Mouse (Mus musculus) testis, adult 2 months (tissue): ENCODE results near the gene Dync1i1.

Source experiments
- CTCF ChIP-seq: fragments of 200-500 bp; IDR thresholded peaks from 2 replicates; pipeline ENCODE4 v1.5.1; 2012; ENCODE audit warnings: low read depth, mild to moderate bottlenecking, inconsistent platforms, low read length, moderate library complexity; ENCODE audit not compliant: control insufficient read depth, insufficient read depth, insufficient replicate concordance
- POLR2A ChIP-seq: fragments of 200-500 bp; IDR thresholded peaks from 2 replicates; pipeline ENCODE4 v1.6.1; 2012; ENCODE audit warnings: low read depth, mild to moderate bottlenecking, inconsistent platforms, low read length, moderate library complexity; ENCODE audit not compliant: control insufficient read depth

GRCm38 (mm10) chr6:5750079-5750711 is 24.8 kb downstream of the Dync1i1 start:
- TF ChIP-seq CTCF (no peak), POLR2A (no peak)
